Mouse (Mus musculus) forebrain, embryonic 16.5 days (tissue): ENCODE data around the gene Rpap2. TPM values are rescaled to one million over a fixed set of nuclear protein-coding genes. Genes with fewer than 3 reads are reported as not detected.

ENCODE experiments used
- ATAC-seq: fragments of 200-750 bp; cut with Nextera tagmentation; 2 replicates; pipeline ENCODE4 v1.8.0; 2017; ENCODE audit warnings: mild to moderate bottlenecking, moderate library complexity
- H3K27ac ChIP-seq: fragments of 300-500 bp; sonication (generic); 2 replicates; pipeline ENCODE4 v1.5.1; 2014; ENCODE audit warnings: low read length, control low read depth
- H3K27me3 ChIP-seq: fragments of 300-500 bp; sonication (generic); replicated peaks from 2 replicates; pipeline ENCODE4 v1.6.1; 2014; ENCODE audit warnings: low read length; ENCODE audit not compliant: control insufficient read depth, insufficient read depth
- H3K36me3 ChIP-seq: fragments of 300-500 bp; sonication (generic); 2 replicates; pipeline ENCODE4 v1.6.1; 2014; ENCODE audit not compliant: control insufficient read depth, insufficient read depth
- H3K4me1 ChIP-seq: fragments of 300-500 bp; sonication (generic); replicated peaks from 2 replicates; pipeline ENCODE4 v1.6.1; 2014; ENCODE audit warnings: low read length; ENCODE audit not compliant: control insufficient read depth, insufficient read depth
- H3K4me2 ChIP-seq: fragments of 300-500 bp; sonication (generic); 2 replicates; pipeline ENCODE4 v1.6.1; 2014; ENCODE audit warnings: mild to moderate bottlenecking, low read length, control low read depth
- H3K4me3 ChIP-seq: fragments of 300-500 bp; sonication (generic); replicated peaks from 2 replicates; pipeline ENCODE4 v1.5.1; 2014; ENCODE audit warnings: mild to moderate bottlenecking, low read length, control low read depth
- H3K9ac ChIP-seq: fragments of 300-500 bp; sonication (generic); replicated peaks from 2 replicates; pipeline ENCODE4 v1.6.1; 2014; ENCODE audit warnings: low read depth, low read length, control low read depth
- H3K9me3 ChIP-seq: fragments of 300-500 bp; sonication (generic); 2 replicates; pipeline ENCODE4 v1.6.1; 2016; ENCODE audit warnings: low read length; ENCODE audit not compliant: control insufficient read depth
- WGBS: fragments of 180-500 bp; shearing (Covaris S2); extraction: QIAGEN DNeasy Blood & Tissue Kit; methylation state at CpG from one replicate; pipeline ENCODE4 v1.1.7; 2014; 5-methylcytosine and 5-hydroxymethylcytosine counted together
- polyA plus RNA-seq: library from polyadenylated mRNA; unstranded; fragments of >200 nt; fragmentation: Nextera tagmentation; extraction: Ambion mirVana; gene quantifications from 2 replicates; pipeline ENCODE4 v1.2.1, GENCODE M21; 2015

Rpap2 gene
- polyA plus RNA-seq, 1 experiment from 2014 or later: 22.2 TPM

- H3K27ac ChIP-seq: no peak overlapping the region
- H3K9ac ChIP-seq: no peak overlapping the region
- H3K4me2 ChIP-seq: no peak overlapping the region
- 90% methylated on average over 10 of the region's 10 CpGs for WGBS
- no peaks in the 10 kb centered on the region for H3K4me1 ChIP-seq
- H3K9me3 ChIP-seq: no peaks in the 10 kb centered on the region
- H3K36me3 ChIP-seq: no peaks in the 10 kb centered on the region
- no peak for ATAC-seq
- no peak overlapping the region for H3K4me3 ChIP-seq
- H3K27me3 ChIP-seq: no peaks in the 10 kb centered on the region
These were observed 103.7 kb downstream of the Rpap2 start for GRCm38 (mm10) chr5:107700873-107701272.

GRCm38 (mm10) chr5:107701658-107702057, 104.5 kb downstream of the Rpap2 start:
- Histone ChIP-seq H3K4me2 (no peak overlapping the region), H3K4me1 (no peaks in the 10 kb centered on the region), H3K27me3 (no peaks in the 10 kb centered on the region), H3K27ac (no peak overlapping the region), H3K9ac (no peak overlapping the region), H3K4me3 (no peak overlapping the region), H3K36me3 (no peaks in the 10 kb centered on the region), H3K9me3 (no peaks in the 10 kb centered on the region)
- 86% methylated on average over 9 of the region's 9 CpGs for WGBS
- ATAC-seq: no peak

GRCm38 (mm10) chr5:107703207-107703763, 106.1 kb downstream of the Rpap2 start:
- Histone ChIP-seq H3K9ac (no peak overlapping the region), H3K4me1 (no peaks in the 10 kb centered on the region), H3K9me3 (no peaks in the 10 kb centered on the region), H3K4me3 (no peak overlapping the region), H3K4me2 (no peak overlapping the region), H3K27me3 (no peaks in the 10 kb centered on the region), H3K36me3 (no peaks in the 10 kb centered on the region), H3K27ac (no peak overlapping the region)
- ATAC-seq: no peak
- 87% methylated on average over 6 of the region's 6 CpGs for WGBS

- H3K27ac ChIP-seq: no peak overlapping the region
- peaks cover 4% of the 10 kb centered on the region; the same call in 1 of the 2 replicates for H3K27me3 ChIP-seq
- H3K9ac ChIP-seq: no peak overlapping the region
- H3K4me1 ChIP-seq: no peaks in the 10 kb centered on the region
- WGBS: 91% methylated on average over 4 of the region's 4 CpGs
- no peak for ATAC-seq
- no peak overlapping the region for H3K4me3 ChIP-seq
- no peaks in the 10 kb centered on the region for H3K9me3 ChIP-seq
- H3K36me3 ChIP-seq: no peaks in the 10 kb centered on the region
- H3K4me2 ChIP-seq: no peak overlapping the region
These were observed 108.6 kb downstream of the Rpap2 start for GRCm38 (mm10) chr5:107705756-107706155.

GRCm38 (mm10) chr5:107706262-107706661, 109.1 kb downstream of the Rpap2 start:
- H3K27ac ChIP-seq: no peak overlapping the region
- H3K4me2 ChIP-seq: no peak overlapping the region
- no peak for ATAC-seq
- no peak overlapping the region for H3K9ac ChIP-seq
- H3K4me1 ChIP-seq: no peaks in the 10 kb centered on the region
- no peaks in the 10 kb centered on the region for H3K36me3 ChIP-seq
- peaks cover 4% of the 10 kb centered on the region; the same call in 1 of the 2 replicates for H3K27me3 ChIP-seq
- H3K4me3 ChIP-seq: no peak overlapping the region
- 91% methylated on average over 1 of the region's 1 CpGs for WGBS
- no peaks in the 10 kb centered on the region for H3K9me3 ChIP-seq

- 89% methylated on average over 8 of the region's 8 CpGs for WGBS
- Histone ChIP-seq H3K4me2 (no peak overlapping the region), H3K9ac (no peak overlapping the region), H3K4me1 (no peaks in the 10 kb centered on the region), H3K36me3 (no peaks in the 10 kb centered on the region), H3K27ac (no peak overlapping the region), H3K9me3 (no peaks in the 10 kb centered on the region), H3K4me3 (no peak overlapping the region), H3K27me3 (peaks cover 4% of the 10 kb centered on the region; the same call in 1 of the 2 replicates)
- no peak for ATAC-seq
These were observed 111.1 kb downstream of the Rpap2 start for GRCm38 (mm10) chr5:107708124-107708797.

Other genes starting within 250 kb of the Rpap2 start
- gene Ephx4, start 194.6 kb upstream of the Rpap2 start, polyA plus RNA-seq: 8.0 and 10.5 TPM in 2 replicates
- gene Lpcat2b, start 165.8 kb upstream of the Rpap2 start, polyA plus RNA-seq: not detected in 2 replicates
- 31.5 and 34.4 TPM in 2 replicates for gene Btbd8, start 159.4 kb upstream of the Rpap2 start, polyA plus RNA-seq
- 0.32 and 0.68 TPM in 2 replicates for gene Gm42669, start 89.8 kb upstream of the Rpap2 start, polyA plus RNA-seq
- 0.22 and 0.25 TPM in 2 replicates for gene 1700028K03Rik, start 62.7 kb upstream of the Rpap2 start, polyA plus RNA-seq
- 33.2 and 34.1 TPM in 2 replicates for gene Glmn, start 515 bp downstream of the Rpap2 start, polyA plus RNA-seq
- gene Gfi1, start 128.7 kb downstream of the Rpap2 start, polyA plus RNA-seq: not detected in 2 replicates
- gene Ube2d2b, start 232.7 kb downstream of the Rpap2 start, polyA plus RNA-seq: 0.13 TPM in 1 of 2 replicates, not detected in the other